Mouse (Mus musculus): ENCODE results near the gene Smco3. TPM values are rescaled to one million over a fixed set of nuclear protein-coding genes. Genes with fewer than 3 reads are reported as not detected.

Gene Smco3
- total and polyA plus RNA-seq, 3 experiments = 0.38 TPM; not detected in 2

GRCm38 (mm10) chr6:136793831-136794525, 41.3 kb downstream of the Smco3 start:
- Histone ChIP-seq H3K36me3 (replicated peaks) (no peaks in the 10 kb centered on the region), H3K27me3 (ENCODE audit: insufficient read depth, low read length) (no peaks in the 10 kb centered on the region; the same call in 1 of the 2 replicates), H3K4me1 (ENCODE audit: insufficient read depth, low read depth, low read length) (0 out of 2 replicates have a peak, but pooled peaks cover 3% of the 10 kb centered on the region), H3K9me3 (replicated peaks) (no peaks in the 10 kb centered on the region), H3K4me3 (ENCODE audit: low read depth, low read length) (no peak overlapping the region)
- no peak for DNase-seq (ENCODE audit: low spot score)
- no peak for TF ChIP-seq GATA2 (IDR thresholded peaks at IDR 0.05; ENCODE audit: borderline replicate concordance, low read depth, low read length)
- no peak for TF ChIP-seq GATA1 (IDR thresholded peaks at IDR 0.05; ENCODE audit: borderline replicate concordance, low read length)
- no peak for TF ChIP-seq TAL1 (conservative IDR thresholded peaks at IDR 0.05; ENCODE audit: low read depth, low read length)
- no peak for TF ChIP-seq POLR2AphosphoS5 (IDR thresholded peaks at IDR 0.05; ENCODE audit: insufficient replicate concordance, low read depth, low read length)
- no peak for TF ChIP-seq CTCF (IDR thresholded peaks at IDR 0.05; ENCODE audit: low read depth, low read length)
- ATAC-seq (ENCODE audit: extremely low read depth, insufficient number of reproducible peaks, low FRiP score, poor library complexity, severe bottlenecking) = no peak

- Histone ChIP-seq H3K36me3 (replicated peaks) (no peaks in the 10 kb centered on the region), H3K27me3 (ENCODE audit: insufficient read depth, low read length) (no peaks in the 10 kb centered on the region; the same call in 1 of the 2 replicates), H3K9me3 (replicated peaks) (no peaks in the 10 kb centered on the region), H3K4me3 (ENCODE audit: low read depth, low read length) (no peak overlapping the region), H3K4me1 (ENCODE audit: insufficient read depth, low read depth, low read length) (0 out of 2 replicates have a peak, but pooled peaks cover 3% of the 10 kb centered on the region)
- TF ChIP-seq GATA2 (IDR thresholded peaks at IDR 0.05; ENCODE audit: borderline replicate concordance, low read depth, low read length) (no peak), POLR2AphosphoS5 (IDR thresholded peaks at IDR 0.05; ENCODE audit: insufficient replicate concordance, low read depth, low read length) (no peak), TAL1 (conservative IDR thresholded peaks at IDR 0.05; ENCODE audit: low read depth, low read length) (no peak), GATA1 (IDR thresholded peaks at IDR 0.05; ENCODE audit: borderline replicate concordance, low read length) (no peak), CTCF (IDR thresholded peaks at IDR 0.05; ENCODE audit: low read depth, low read length) (no peak)
- DNase-seq (ENCODE audit: low spot score) = no peak
- no peak for ATAC-seq (ENCODE audit: extremely low read depth, insufficient number of reproducible peaks, low FRiP score, poor library complexity, severe bottlenecking)
Measured at GRCm38 (mm10) chr6:136792884-136793758, 42.1 kb downstream of the Smco3 start.

GRCm38 (mm10) chr6:136789391-136789971, 45.8 kb downstream of the Smco3 start:
- no peaks in the 10 kb centered on the region for H3K36me3 ChIP-seq (replicated peaks)
- H3K4me3 ChIP-seq (ENCODE audit: low read depth, low read length) = no peak overlapping the region
- H3K9me3 ChIP-seq (replicated peaks) = no peaks in the 10 kb centered on the region
- ATAC-seq (ENCODE audit: extremely low read depth, insufficient number of reproducible peaks, low FRiP score, poor library complexity, severe bottlenecking) (no peak), DNase-seq (ENCODE audit: low spot score) (no peak)
- TF ChIP-seq GATA2 (IDR thresholded peaks at IDR 0.05; ENCODE audit: borderline replicate concordance, low read depth, low read length) (no peak), TAL1 (conservative IDR thresholded peaks at IDR 0.05; ENCODE audit: low read depth, low read length) (no peak), CTCF (IDR thresholded peaks at IDR 0.05; ENCODE audit: low read depth, low read length) (no peak), POLR2AphosphoS5 (IDR thresholded peaks at IDR 0.05; ENCODE audit: insufficient replicate concordance, low read depth, low read length) (no peak), GATA1 (IDR thresholded peaks at IDR 0.05; ENCODE audit: borderline replicate concordance, low read length) (no peak)
- H3K27me3 ChIP-seq (ENCODE audit: insufficient read depth, low read length) = no peaks in the 10 kb centered on the region; the same call in 1 of the 2 replicates
- no peaks in the 10 kb centered on the region for H3K4me1 ChIP-seq (ENCODE audit: insufficient read depth, low read depth, low read length)

GRCm38 (mm10) chr6:136782761-136783160, 52.5 kb downstream of the Smco3 start:
- no peaks in the 10 kb centered on the region for H3K36me3 ChIP-seq (replicated peaks)
- no peaks in the 10 kb centered on the region for H3K27me3 ChIP-seq (ENCODE audit: insufficient read depth, low read length)
- TF ChIP-seq POLR2AphosphoS5 (IDR thresholded peaks at IDR 0.05; ENCODE audit: insufficient replicate concordance, low read depth, low read length) (no peak), CTCF (IDR thresholded peaks at IDR 0.05; ENCODE audit: low read depth, low read length) (no peak), GATA1 (IDR thresholded peaks at IDR 0.05; ENCODE audit: borderline replicate concordance, low read length) (no peak), GATA2 (IDR thresholded peaks at IDR 0.05; ENCODE audit: borderline replicate concordance, low read depth, low read length) (no peak), TAL1 (conservative IDR thresholded peaks at IDR 0.05; ENCODE audit: low read depth, low read length) (no peak)
- H3K4me3 ChIP-seq (ENCODE audit: low read depth, low read length) = no peak overlapping the region
- DNase-seq (ENCODE audit: low spot score) = no peak
- ATAC-seq (ENCODE audit: extremely low read depth, insufficient number of reproducible peaks, low FRiP score, poor library complexity, severe bottlenecking) = no peak
- H3K4me1 ChIP-seq (ENCODE audit: insufficient read depth, low read depth, low read length) = no peaks in the 10 kb centered on the region
- H3K9me3 ChIP-seq (replicated peaks) = no peaks in the 10 kb centered on the region

GRCm38 (mm10) chr6:136782146-136782545, 53.1 kb downstream of the Smco3 start:
- ATAC-seq (ENCODE audit: extremely low read depth, insufficient number of reproducible peaks, low FRiP score, poor library complexity, severe bottlenecking) = no peak
- DNase-seq (ENCODE audit: low spot score) = no peak
- H3K4me1 ChIP-seq (ENCODE audit: insufficient read depth, low read depth, low read length) = no peaks in the 10 kb centered on the region
- no peaks in the 10 kb centered on the region for H3K27me3 ChIP-seq (ENCODE audit: insufficient read depth, low read length)
- TF ChIP-seq GATA1 (IDR thresholded peaks at IDR 0.05; ENCODE audit: borderline replicate concordance, low read length) (no peak), CTCF (IDR thresholded peaks at IDR 0.05; ENCODE audit: low read depth, low read length) (no peak), GATA2 (IDR thresholded peaks at IDR 0.05; ENCODE audit: borderline replicate concordance, low read depth, low read length) (no peak), POLR2AphosphoS5 (IDR thresholded peaks at IDR 0.05; ENCODE audit: insufficient replicate concordance, low read depth, low read length) (no peak), TAL1 (conservative IDR thresholded peaks at IDR 0.05; ENCODE audit: low read depth, low read length) (no peak)
- H3K4me3 ChIP-seq (ENCODE audit: low read depth, low read length) = no peak overlapping the region
- no peaks in the 10 kb centered on the region for H3K36me3 ChIP-seq (replicated peaks)
- H3K9me3 ChIP-seq (replicated peaks) = no peaks in the 10 kb centered on the region

Measured in G1E (cell line).